Mouse (Mus musculus): ENCODE measurements at regions not wholly inside any gene's neighbourhood (a gene's known extent, or its start where the extent isn't known, plus 50 kb on each side); places are given as distances from the start of the nearest gene placed in this dataset.

GRCm38 (mm10) chr8:25410536-25410935 is 586.4 kb upstream of the Adam5 start:
- no peaks in the 10 kb centered on the region for H3K4me1 ChIP-seq (ENCODE audit: control insufficient read depth, insufficient read depth, low read length)
- H3K4me3 ChIP-seq (ENCODE audit: insufficient read depth, low read length) = no peak overlapping the region
- TF ChIP-seq CTCF (IDR thresholded peaks at IDR 0.05; ENCODE audit: borderline replicate concordance, insufficient read depth, low read length) = no peak
- no peak for TF ChIP-seq POLR2A (IDR thresholded peaks at IDR 0.05; ENCODE audit: low read depth, low read length)
- H3K27ac ChIP-seq (ENCODE audit: insufficient read depth, low read length) = no peak overlapping the region

- TF ChIP-seq POLR2A (IDR thresholded peaks at IDR 0.05; ENCODE audit: low read depth, low read length) = no peak
- no peak for TF ChIP-seq CTCF (IDR thresholded peaks at IDR 0.05; ENCODE audit: borderline replicate concordance, insufficient read depth, low read length)
- H3K27ac ChIP-seq (ENCODE audit: insufficient read depth, low read length) = no peak overlapping the region
- no peak overlapping the region for H3K4me3 ChIP-seq (ENCODE audit: insufficient read depth, low read length)
- no peaks in the 10 kb centered on the region for H3K4me1 ChIP-seq (ENCODE audit: control insufficient read depth, insufficient read depth, low read length)
Observed at GRCm38 (mm10) chr8:25407862-25408261, 583.7 kb upstream of the Adam5 start.

- Histone ChIP-seq H3K4me1 (ENCODE audit: control insufficient read depth, insufficient read depth, low read length) (no peaks in the 10 kb centered on the region), H3K27ac (ENCODE audit: insufficient read depth, low read length) (no peak overlapping the region), H3K4me3 (ENCODE audit: insufficient read depth, low read length) (no peak overlapping the region)
- no peak for TF ChIP-seq CTCF (IDR thresholded peaks at IDR 0.05; ENCODE audit: borderline replicate concordance, insufficient read depth, low read length)
- no peak for TF ChIP-seq POLR2A (IDR thresholded peaks at IDR 0.05; ENCODE audit: low read depth, low read length)
Observed at GRCm38 (mm10) chr8:25392766-25393166, 568.6 kb upstream of the Adam5 start.

- 0 out of 2 replicates have a peak, but pooled peaks cover 4% of the 10 kb centered on the region for H3K4me1 ChIP-seq (ENCODE audit: control insufficient read depth, insufficient read depth, low read length)
- no peak overlapping the region for H3K27ac ChIP-seq (ENCODE audit: insufficient read depth, low read length)
- no peak overlapping the region for H3K4me3 ChIP-seq (ENCODE audit: insufficient read depth, low read length)
- TF ChIP-seq CTCF (IDR thresholded peaks at IDR 0.05; ENCODE audit: borderline replicate concordance, insufficient read depth, low read length) = no peak
- TF ChIP-seq POLR2A (IDR thresholded peaks at IDR 0.05; ENCODE audit: low read depth, low read length) = no peak
Observed at GRCm38 (mm10) chr8:25389947-25390346, 565.8 kb upstream of the Adam5 start.

GRCm38 (mm10) chr8:25389371-25389855 is 565.2 kb upstream of the Adam5 start:
- 0 out of 2 replicates have a peak, but pooled peaks cover 4% of the 10 kb centered on the region for H3K4me1 ChIP-seq (ENCODE audit: control insufficient read depth, insufficient read depth, low read length)
- TF ChIP-seq CTCF (IDR thresholded peaks at IDR 0.05; ENCODE audit: borderline replicate concordance, insufficient read depth, low read length) (no peak), POLR2A (IDR thresholded peaks at IDR 0.05; ENCODE audit: low read depth, low read length) (no peak)
- H3K27ac ChIP-seq (ENCODE audit: insufficient read depth, low read length) = no peak overlapping the region
- no peak overlapping the region for H3K4me3 ChIP-seq (ENCODE audit: insufficient read depth, low read length)

- TF ChIP-seq POLR2A (IDR thresholded peaks at IDR 0.05; ENCODE audit: low read depth, low read length) (no peak), CTCF (IDR thresholded peaks at IDR 0.05; ENCODE audit: borderline replicate concordance, insufficient read depth, low read length) (no peak)
- Histone ChIP-seq H3K27ac (ENCODE audit: insufficient read depth, low read length) (no peak overlapping the region), H3K4me1 (ENCODE audit: control insufficient read depth, insufficient read depth, low read length) (0 out of 2 replicates have a peak, but pooled peaks cover 4% of the 10 kb centered on the region), H3K4me3 (ENCODE audit: insufficient read depth, low read length) (no peak overlapping the region)
Observed at GRCm38 (mm10) chr8:25388811-25389210, 564.6 kb upstream of the Adam5 start.

- H3K4me1 ChIP-seq (ENCODE audit: control insufficient read depth, insufficient read depth, low read length) = 0 out of 2 replicates have a peak, but pooled peaks cover 4% of the 10 kb centered on the region
- H3K27ac ChIP-seq (ENCODE audit: insufficient read depth, low read length) = peak overlapping the region; percentile 39
- no peak overlapping the region for H3K4me3 ChIP-seq (ENCODE audit: insufficient read depth, low read length)
- TF ChIP-seq CTCF (IDR thresholded peaks at IDR 0.05; ENCODE audit: borderline replicate concordance, insufficient read depth, low read length) (no peak), POLR2A (IDR thresholded peaks at IDR 0.05; ENCODE audit: low read depth, low read length) (no peak)
Observed at GRCm38 (mm10) chr8:25385186-25385585, 561.0 kb upstream of the Adam5 start.

GRCm38 (mm10) chr8:25384591-25384990 is 560.4 kb upstream of the Adam5 start:
- Histone ChIP-seq H3K4me1 (ENCODE audit: control insufficient read depth, insufficient read depth, low read length) (0 out of 2 replicates have a peak, but pooled peaks cover 4% of the 10 kb centered on the region), H3K4me3 (ENCODE audit: insufficient read depth, low read length) (no peak overlapping the region), H3K27ac (ENCODE audit: insufficient read depth, low read length) (no peak overlapping the region)
- TF ChIP-seq CTCF (IDR thresholded peaks at IDR 0.05; ENCODE audit: borderline replicate concordance, insufficient read depth, low read length) (no peak), POLR2A (IDR thresholded peaks at IDR 0.05; ENCODE audit: low read depth, low read length) (no peak)

GRCm38 (mm10) chr8:25373276-25373675 is 549.1 kb upstream of the Adam5 start:
- no peak overlapping the region for H3K27ac ChIP-seq (ENCODE audit: insufficient read depth, low read length)
- H3K4me1 ChIP-seq (ENCODE audit: control insufficient read depth, insufficient read depth, low read length) = no peaks in the 10 kb centered on the region
- TF ChIP-seq POLR2A (IDR thresholded peaks at IDR 0.05; ENCODE audit: low read depth, low read length) (no peak), CTCF (IDR thresholded peaks at IDR 0.05; ENCODE audit: borderline replicate concordance, insufficient read depth, low read length) (no peak)
- no peak overlapping the region for H3K4me3 ChIP-seq (ENCODE audit: insufficient read depth, low read length)

GRCm38 (mm10) chr8:25370947-25371346 is 546.8 kb upstream of the Adam5 start:
- Histone ChIP-seq H3K4me3 (ENCODE audit: insufficient read depth, low read length) (no peak overlapping the region), H3K4me1 (ENCODE audit: control insufficient read depth, insufficient read depth, low read length) (no peaks in the 10 kb centered on the region; the same call in 1 of the 2 replicates), H3K27ac (ENCODE audit: insufficient read depth, low read length) (no peak overlapping the region)
- no peak for TF ChIP-seq CTCF (IDR thresholded peaks at IDR 0.05; ENCODE audit: borderline replicate concordance, insufficient read depth, low read length)

All from embryonic fibroblast, embryonic 13.5 days (primary cell).